Mouse (Mus musculus) Patski (cell line): Measurements from ENCODE around the gene Prpf8. TPM values are rescaled to one million over a fixed set of nuclear protein-coding genes. Genes with fewer than 3 reads are reported as not detected.

Experiments used
- ATAC-seq: fragments of 100-300 bp; one replicate; pipeline ENCODE4 v1.8.0; 2021
- CTCF ChIA-PET: fragments of 350-600 bp; sonication (Branson Sonifier 250); formaldehyde crosslinking; loops from one replicate; lab custom pipeline; 2022; ENCODE audit warnings: inconsistent platforms; lab: Charles Lee
- POLR2A ChIA-PET: fragments of 350-600 bp; sonication (Branson Sonifier 250); formaldehyde crosslinking; loops from one replicate; lab custom pipeline; 2022; ENCODE audit warnings: antibody characterized with exemption, inconsistent platforms; lab: Charles Lee
- DNase-seq: peaks from one replicate; pipeline ENCODE4 v3.0.0-alpha.2; 2011; ENCODE audit warnings: low read depth, low spot score
- H3K27me3 ChIP-seq: fragments of 371-371 bp; one replicate; pipeline ENCODE4 v1.5.1; 2021
- CTCF ChIP-seq: fragments of 100-300 bp; IDR thresholded peaks from one replicate; pipeline ENCODE4 v1.5.1; 2021
- in situ Hi-C: fragments of 300-500 bp; cut with MboI; formaldehyde crosslinking; loops from 3 replicates; pipeline ENCODE4 v1.11.1; 2018; ENCODE audit warnings: low pct_unique_long_range_greater_than_20kb, mixed read lengths
- polyA plus RNA-seq: library from polyadenylated mRNA; unstranded; gene quantifications from one replicate; pipeline ENCODE4 v1.2.3, GENCODE M21; 2021

The Prpf8 gene
- polyA plus RNA-seq: 132 TPM

DNA sequence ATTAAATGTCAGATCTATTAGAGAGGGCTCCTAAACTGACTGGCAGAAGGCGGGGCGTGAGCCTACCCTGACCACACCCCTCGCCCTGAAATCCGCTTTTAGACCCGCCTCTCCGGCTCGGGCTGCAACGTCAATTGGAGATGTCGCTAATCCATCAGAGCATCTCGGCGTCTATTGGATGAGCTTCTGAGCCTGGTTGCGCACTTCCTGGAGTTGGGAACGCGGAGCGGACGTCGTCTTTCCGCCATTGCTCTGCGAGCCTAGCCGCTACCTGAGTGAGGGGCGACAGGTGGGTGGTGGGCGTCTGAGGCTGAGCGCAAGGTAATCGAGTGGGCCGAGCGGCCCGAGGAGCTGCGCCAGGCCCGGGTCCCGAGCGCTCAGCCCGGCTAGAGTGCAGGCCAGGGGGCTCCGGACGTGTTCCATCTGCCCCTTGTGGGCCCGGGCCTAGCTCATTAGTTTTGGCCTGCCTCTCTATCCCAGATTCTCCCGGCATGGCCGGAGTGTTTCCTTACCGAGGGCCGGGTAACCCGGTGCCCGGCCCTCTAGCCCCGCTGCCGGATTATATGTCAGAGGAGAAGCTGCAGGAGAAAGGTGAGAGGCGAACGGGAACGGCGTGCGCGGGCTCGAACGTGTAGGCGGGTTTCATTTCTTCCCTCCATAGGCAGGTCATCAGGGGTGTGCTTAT, at the start of gene Prpf8:
Gene Prpf8, plus strand, starts transcription at position 216 of the 685 bp plus-strand sequence.
- peak; percentile 99 for ATAC-seq
- ChIA-PET CTCF (interaction anchor here (1.3 to 3.6 kb wide), 3 partner anchors 20 to 85 kb away, joined by 4 to 12 read pairs (median 6); partner anchors contain the start of gene Rilp), POLR2A (interaction anchor here (0.9 to 2.6 kb wide), 5 partner anchors 10 to 22 kb away, joined by 3 to 7 read pairs (median 3); partner anchors contain the start of gene Rilp)
- peaks cover 6% of the 10 kb centered on the region for H3K27me3 ChIP-seq
- in situ Hi-C loops: no loop called here
- peak; percentile 78 for DNase-seq
- TF ChIP-seq CTCF: no peak

DNA sequence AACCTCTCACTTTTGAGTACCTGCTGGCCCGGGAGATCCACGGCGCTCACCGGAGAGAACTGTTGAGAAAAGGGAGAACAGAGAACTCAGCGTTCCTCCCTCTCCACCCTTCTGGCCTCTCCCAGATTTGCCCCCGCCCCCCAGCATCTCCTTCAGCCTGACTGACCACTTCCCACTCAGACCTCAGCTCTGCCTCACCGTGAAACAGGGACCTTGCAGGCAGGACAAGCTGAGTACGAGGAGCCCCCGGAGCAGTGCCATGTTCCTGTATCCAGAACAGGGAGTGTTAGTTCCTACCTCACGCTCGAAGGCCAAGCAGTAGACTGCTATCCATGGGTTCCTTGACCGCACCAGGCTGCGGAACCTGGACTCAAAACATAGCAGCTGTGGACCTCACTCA, 48.4 kb upstream of the Prpf8 start:
- H3K27me3 ChIP-seq: no peaks in the 10 kb centered on the region
- in situ Hi-C loops: no loop called here
- no peak for TF ChIP-seq CTCF
- ChIA-PET POLR2A (no interaction called here), CTCF (no interaction called here)
- no peak for DNase-seq
- ATAC-seq: no peak

DNA sequence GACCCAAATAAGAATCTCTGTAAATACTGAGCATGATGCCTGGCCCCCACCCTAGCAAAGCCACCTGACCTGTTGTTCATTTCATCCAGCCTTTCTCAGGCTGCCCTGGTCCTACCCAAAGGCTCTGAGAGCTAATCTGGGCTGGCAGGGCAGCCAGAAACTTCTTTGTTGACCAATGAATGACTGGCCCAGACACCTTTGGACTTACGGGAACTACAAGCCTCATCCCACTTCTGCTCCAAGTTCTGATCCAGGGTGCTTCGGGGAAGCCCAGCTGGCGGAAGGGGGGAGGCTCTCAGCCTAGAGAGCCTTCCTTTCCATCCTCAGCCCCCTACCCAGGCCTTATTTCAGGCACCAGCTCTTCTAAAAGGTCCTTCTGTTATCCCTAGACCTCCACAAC, 47.8 kb upstream of the Prpf8 start:
- ChIA-PET CTCF (interaction anchor here (1.1 kb wide), 1 partner anchor 35 kb away, joined by 3 read pairs; no protein-coding TSS in a partner anchor), POLR2A (no interaction called here)
- in situ Hi-C loops: no loop called here
- no peaks in the 10 kb centered on the region for H3K27me3 ChIP-seq
- ATAC-seq (no peak), DNase-seq (no peak)
- no peak for TF ChIP-seq CTCF

DNA sequence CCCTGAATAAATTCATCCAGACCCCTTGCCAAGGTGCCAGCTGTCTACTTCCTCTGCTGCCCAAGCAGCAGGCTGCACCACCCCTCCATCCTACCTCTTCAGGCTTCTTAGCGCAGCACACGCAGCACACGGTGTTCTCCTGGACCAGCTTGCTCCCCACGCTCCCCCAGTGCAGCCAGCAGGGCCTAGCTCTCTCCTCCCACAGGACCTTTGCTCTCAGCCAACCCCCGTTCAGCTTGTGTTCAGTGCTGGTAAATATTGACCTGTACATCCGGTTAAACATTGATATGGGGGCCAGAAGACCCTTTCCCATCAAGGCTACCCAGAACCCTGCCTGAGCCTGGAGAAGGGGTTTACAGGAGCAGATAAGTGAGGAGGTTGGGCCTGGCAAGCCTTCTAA, 47.3 kb upstream of the Prpf8 start, which contains the start of gene Serpinf2:
Gene Serpinf2, minus strand, starts transcription at position 229 of the 400 bp plus-strand sequence.
- H3K27me3 ChIP-seq: no peaks in the 10 kb centered on the region
- DNase-seq: no peak
- POLR2A ChIA-PET: interaction anchor here (0.8 kb wide), 1 partner anchor 11 kb away, joined by 3 read pairs; no protein-coding TSS in a partner anchor
- no peak for ATAC-seq
- in situ Hi-C loops: no loop called here
- CTCF ChIA-PET: interaction anchor here (1.1 kb wide), 1 partner anchor 35 kb away, joined by 3 read pairs; no protein-coding TSS in a partner anchor
- TF ChIP-seq CTCF: no peak

DNA sequence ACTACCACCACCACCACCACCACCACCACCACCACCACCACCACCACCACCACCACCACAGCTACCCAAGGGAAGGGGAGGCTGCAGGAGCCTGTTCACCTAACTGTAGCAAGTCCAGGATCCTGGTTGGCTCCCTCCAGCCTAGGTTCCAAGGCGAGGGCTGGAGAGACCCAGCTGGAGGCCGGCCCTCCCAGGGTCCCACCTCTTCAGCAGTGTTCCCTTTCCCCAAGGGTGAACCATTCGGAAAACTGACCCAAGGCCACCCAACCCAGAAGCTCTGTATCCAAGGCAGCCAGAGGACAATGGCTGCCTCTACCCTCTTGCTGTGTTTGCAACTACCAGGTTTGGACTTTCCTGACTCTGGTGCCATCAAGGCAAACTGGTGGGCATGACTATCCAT, 46.7 kb upstream of the Prpf8 start:
- no peaks in the 10 kb centered on the region for H3K27me3 ChIP-seq
- in situ Hi-C loops: no loop called here
- CTCF ChIA-PET: interaction anchor here (1.1 kb wide), 1 partner anchor 36 kb away, joined by 3 read pairs; no protein-coding TSS in a partner anchor

DNA sequence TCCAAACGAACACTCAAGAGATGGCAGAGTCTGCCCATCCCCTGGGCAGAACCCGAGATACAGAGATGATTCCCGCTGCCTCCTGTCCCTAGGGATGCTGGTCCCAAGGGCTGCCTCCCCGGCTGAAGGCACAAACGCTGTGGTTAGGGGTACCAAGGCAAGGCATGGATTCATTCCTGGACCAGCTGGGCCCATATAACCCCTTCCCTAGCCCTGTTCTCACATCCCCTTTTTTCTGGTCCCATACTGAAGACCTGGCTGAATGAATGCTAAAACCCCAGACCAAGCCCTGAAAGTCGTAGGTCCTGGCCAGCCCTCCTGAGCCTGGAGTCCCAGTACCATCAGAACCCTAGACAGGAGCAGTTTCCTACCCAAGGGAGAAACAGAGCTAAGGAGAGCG, 45.6 kb upstream of the Prpf8 start:
- ATAC-seq (no peak), DNase-seq (no peak)
- no peaks in the 10 kb centered on the region for H3K27me3 ChIP-seq
- CTCF ChIA-PET: interaction anchor here (0.6 to 0.8 kb wide), 2 partner anchors 35 to 371 kb away, joined by 3 to 4 read pairs; no protein-coding TSS in a partner anchor
- POLR2A ChIA-PET: no interaction called here
- no peak for TF ChIP-seq CTCF
- in situ Hi-C loops: no loop called here

More for the DNA sequence above, 46.7 kb upstream of the Prpf8 start:
- ATAC-seq (no peak), DNase-seq (no peak)
- no peak for TF ChIP-seq CTCF
- POLR2A ChIA-PET: interaction anchor here (0.8 kb wide), 1 partner anchor 11 kb away, joined by 3 read pairs; no protein-coding TSS in a partner anchor

DNA sequence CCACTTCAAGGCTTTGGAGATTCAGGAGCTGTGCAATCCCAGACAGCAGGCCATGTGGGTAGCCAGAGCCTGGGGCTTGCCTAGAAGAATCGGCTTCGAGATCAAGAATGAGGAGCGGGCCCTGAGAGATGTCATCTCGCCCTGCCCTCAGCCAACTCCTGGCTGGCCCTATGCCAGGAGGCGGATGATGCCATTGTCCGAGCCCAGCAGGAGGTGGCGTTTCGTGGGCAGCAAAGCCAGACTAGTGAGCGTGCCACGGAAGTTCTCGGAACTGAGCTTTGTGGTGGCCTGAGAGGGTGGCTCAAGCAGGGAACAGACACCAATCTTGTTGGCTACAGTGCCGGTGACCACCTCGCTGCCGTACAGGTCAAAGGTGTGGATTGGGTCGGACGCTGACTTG, 45.0 kb upstream of the Prpf8 start:
- in situ Hi-C loops: no loop called here
- H3K27me3 ChIP-seq: no peaks in the 10 kb centered on the region
- DNase-seq (no peak), ATAC-seq (no peak)
- no peak for TF ChIP-seq CTCF
- ChIA-PET POLR2A (no interaction called here), CTCF (interaction anchor here (0.8 to 1.1 kb wide), 2 partner anchors 14 to 35 kb away, joined by 3 read pairs; no protein-coding TSS in a partner anchor)

DNA sequence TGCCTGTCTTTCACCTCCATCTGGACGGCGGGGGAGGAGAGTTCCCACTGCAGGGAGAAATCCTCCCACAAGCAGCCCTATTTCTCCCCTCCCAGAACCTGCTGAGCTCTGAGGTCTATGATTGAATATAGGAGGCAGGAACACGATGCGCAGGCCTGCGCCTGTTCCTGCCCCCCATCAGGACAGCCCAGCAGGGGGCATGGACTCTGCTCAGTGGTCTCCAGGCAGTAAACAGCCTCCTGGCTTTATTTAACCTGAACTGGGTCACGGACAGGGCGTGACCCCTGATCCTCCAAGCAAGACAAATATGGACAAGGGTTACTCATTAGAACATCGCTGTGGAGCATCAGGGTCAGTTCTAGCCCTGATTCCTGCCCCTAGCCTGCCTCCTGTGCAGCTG, 42.9 kb upstream of the Prpf8 start:
- POLR2A ChIA-PET: no interaction called here
- CTCF ChIA-PET: no interaction called here
- no peak for ATAC-seq
- no peak for TF ChIP-seq CTCF
- DNase-seq: no peak
- in situ Hi-C loops: no loop called here
- no peaks in the 10 kb centered on the region for H3K27me3 ChIP-seq

DNA sequence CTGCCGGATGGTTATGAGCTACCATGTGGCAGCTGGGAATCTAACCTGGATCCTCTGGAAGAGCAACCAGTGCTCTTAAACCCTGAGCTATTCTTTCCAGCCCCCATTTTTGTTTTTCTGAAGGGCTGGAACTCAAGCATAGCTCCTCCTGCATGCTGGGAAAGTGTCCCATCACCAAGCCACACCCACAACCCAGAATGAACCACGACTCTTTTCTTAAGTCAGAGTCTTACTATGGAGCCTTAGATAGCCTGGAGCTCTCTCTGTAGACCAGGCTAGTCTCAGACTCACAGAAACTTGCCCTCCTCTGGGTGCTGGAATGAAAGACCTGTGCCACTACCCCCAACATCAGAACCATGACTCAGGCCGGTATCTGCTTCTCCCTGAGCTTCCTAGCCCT, 38.0 kb upstream of the Prpf8 start:
- CTCF ChIA-PET: no interaction called here
- no peaks in the 10 kb centered on the region for H3K27me3 ChIP-seq
- no peak for ATAC-seq
- no peak for DNase-seq
- in situ Hi-C loops: no loop called here
- TF ChIP-seq CTCF: no peak
- POLR2A ChIA-PET: no interaction called here

DNA sequence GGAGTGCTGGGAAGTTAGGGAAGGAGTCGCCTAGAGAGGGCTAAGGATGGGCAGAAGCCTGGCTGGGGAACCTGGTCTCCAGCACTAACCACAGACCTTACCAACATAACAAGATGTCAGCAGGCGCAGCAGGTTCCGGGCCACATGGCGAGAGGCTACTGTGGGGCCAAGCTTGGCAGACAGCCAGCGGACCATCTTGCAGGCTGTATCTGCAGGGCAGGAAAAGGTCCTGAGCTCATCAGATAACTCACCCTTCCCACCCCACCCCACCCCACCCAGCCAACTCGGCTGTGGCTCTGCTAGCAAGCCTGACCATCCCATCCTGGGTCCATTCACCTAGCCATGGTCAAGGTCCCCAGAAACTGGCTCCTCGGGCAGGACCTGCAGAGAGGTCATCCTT, 36.9 kb upstream of the Prpf8 start:
- in situ Hi-C loops: no loop called here
- no peak for TF ChIP-seq CTCF
- H3K27me3 ChIP-seq: no peaks in the 10 kb centered on the region
- no peak for DNase-seq
- no peak for ATAC-seq
- ChIA-PET CTCF (no interaction called here), POLR2A (no interaction called here)

DNA sequence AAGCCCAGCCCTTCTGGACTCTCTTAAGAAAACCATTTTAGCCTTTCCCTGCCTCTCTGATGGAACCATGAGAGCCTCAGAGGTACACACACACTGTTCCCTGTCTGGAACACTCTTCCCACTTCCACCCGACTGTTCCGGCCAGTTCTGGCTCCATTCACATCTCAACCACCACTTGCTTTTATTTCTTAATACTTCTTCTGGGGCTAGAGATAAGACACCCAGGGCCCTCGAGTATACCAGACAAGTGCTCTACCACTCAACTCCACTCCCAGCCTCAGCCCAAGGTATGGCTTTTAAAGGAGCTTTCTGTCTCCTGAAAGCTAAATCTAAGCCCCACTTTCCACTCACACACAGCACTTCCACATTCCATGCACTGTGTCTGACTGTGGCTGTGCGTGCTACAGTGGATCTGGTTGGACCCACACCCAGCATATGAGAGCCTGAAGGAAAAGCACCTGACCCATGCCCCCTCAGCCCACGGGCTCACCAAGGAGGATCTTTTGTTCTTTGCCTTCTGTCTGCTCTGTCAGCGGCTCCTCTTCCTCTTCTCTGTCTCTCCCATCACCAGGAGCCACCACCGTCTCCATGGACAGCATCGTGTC, 36.2 kb upstream of the Prpf8 start:
- ChIA-PET POLR2A (no interaction called here), CTCF (interaction anchor here (1.1 to 1.8 kb wide), 2 partner anchors 13 to 48 kb away, joined by 3 to 4 read pairs; no protein-coding TSS in a partner anchor)
- in situ Hi-C loops: no loop called here
- DNase-seq (no peak), ATAC-seq (no peak)
- no peaks in the 10 kb centered on the region for H3K27me3 ChIP-seq
- TF ChIP-seq CTCF: no peak
